Mouse (Mus musculus): Measurements from ENCODE around the gene Efcab14.

Gene Efcab14

DNA sequence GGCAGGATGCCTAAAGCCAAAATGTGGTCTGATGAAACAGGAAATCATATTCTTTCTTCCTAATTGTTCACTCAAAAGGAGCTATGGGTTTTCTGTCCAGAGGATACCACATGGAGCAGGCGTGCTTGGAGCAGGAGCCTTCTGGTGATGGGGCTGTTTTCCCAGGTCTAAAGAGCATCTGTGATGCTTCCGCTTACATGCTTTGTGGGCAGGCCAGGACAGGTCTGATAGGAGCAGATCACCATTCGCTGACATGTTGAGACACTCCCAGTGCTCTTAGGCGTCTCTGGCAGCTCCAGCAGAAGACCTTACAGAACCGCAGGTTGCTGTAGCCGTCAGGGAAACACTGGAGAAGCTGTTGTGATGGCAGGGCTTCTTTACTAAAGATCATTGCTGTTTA, 37.5 kb downstream of the Efcab14 start:
- in situ Hi-C loops (cut with MboI): no loop called here

GRCm38 (mm10) chr4:115777627-115778026, 40.1 kb downstream of the Efcab14 start:
- in situ Hi-C loops (cut with MboI): no loop called here

GRCm38 (mm10) chr4:115780269-115780668, 42.7 kb downstream of the Efcab14 start:
- in situ Hi-C loops (cut with MboI): no loop called here

- in situ Hi-C loops (cut with MboI): no loop called here
These were observed 43.4 kb downstream of the Efcab14 start, which contains the start of gene Tex38 for GRCm38 (mm10) chr4:115780918-115781317. Tex38 (minus strand) TSS chr4:115781018.

GRCm38 (mm10) chr4:115782026-115782805, 44.7 kb downstream of the Efcab14 start:
- in situ Hi-C loops (cut with MboI): no loop called here

DNA sequence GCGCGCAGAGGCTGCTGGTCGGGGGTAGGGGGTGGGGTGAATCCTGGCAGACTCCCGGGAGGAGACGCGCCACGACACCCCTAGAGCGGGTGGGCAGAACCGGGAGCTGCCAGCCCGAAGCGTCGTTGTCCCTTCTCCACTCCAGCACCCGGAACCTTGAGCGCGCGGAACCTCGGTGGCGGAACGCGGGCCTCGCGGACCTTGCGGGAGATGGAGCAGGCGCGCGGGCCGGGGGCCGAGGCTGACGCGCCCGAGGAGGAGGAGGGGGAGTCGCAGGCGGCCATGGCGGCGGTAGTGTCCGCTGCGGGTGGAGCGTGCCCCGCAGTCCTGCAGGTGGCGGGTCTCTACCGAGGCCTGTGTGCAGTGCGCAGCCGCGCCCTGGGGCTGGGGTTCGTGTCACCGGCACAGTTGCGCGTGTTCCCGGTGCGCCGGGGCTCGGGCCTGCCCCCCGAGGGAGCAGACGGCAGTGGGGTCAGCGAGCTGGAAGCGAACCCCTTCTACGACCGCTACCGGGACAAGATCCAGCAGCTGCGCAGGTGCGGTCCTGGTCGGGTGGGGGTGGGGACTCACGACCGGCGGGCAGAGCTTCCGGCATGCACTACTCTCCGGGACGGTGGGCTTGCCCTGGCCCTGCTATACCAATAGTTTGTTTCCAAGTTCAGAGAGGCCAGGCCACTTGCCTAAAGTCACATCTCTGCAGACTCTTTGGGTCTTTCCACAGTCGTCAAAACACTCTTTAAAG, 47.4 kb downstream of the Efcab14 start, which contains the start of gene Atpaf1:
Gene Atpaf1 (plus strand): TSS at position 44 of the 742 bp plus-strand sequence.
- in situ Hi-C loops (cut with MboI): no loop called here

GRCm38 (mm10) chr4:115785511-115786034, 48.0 kb downstream of the Efcab14 start:
- in situ Hi-C loops (cut with MboI): no loop called here

- in situ Hi-C loops (cut with MboI): no loop called here
These were observed 53.3 kb downstream of the Efcab14 start for GRCm38 (mm10) chr4:115790864-115791263.

DNA sequence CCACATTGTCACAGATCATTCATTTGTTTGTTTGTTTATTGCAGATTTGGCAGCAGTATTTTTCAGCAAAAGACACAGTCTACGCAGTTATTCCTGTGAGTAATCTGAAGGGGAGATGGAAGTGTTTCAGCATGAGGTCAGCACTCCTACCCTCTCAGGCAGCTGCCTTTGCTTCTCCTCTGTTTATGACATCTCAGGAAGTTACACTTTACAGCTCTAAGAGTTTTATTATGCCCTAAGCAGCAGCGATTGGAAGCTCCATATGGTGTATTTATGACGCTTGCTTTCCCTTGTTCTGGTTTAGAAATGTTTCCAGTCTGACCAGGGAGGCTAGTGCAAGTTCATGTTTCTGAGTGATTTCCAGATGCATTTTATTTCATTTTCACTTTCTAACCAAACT, 57.8 kb downstream of the Efcab14 start:
- in situ Hi-C loops (cut with MboI): no loop called here

- in situ Hi-C loops (cut with MboI): no loop called here
These were observed 62.4 kb downstream of the Efcab14 start for GRCm38 (mm10) chr4:115799981-115800380.

GRCm38 (mm10) chr4:115812326-115812725, 74.8 kb downstream of the Efcab14 start:
- in situ Hi-C loops (cut with MboI): no loop called here

GRCm38 (mm10) chr4:115815606-115816005, 78.1 kb downstream of the Efcab14 start:
- in situ Hi-C loops (cut with MboI): no loop called here

GRCm38 (mm10) chr4:115820199-115820598, 82.7 kb downstream of the Efcab14 start:
- in situ Hi-C loops (cut with MboI): loop anchor here (10.0 kb wide), 1 partner anchor 75 kb away; no protein-coding TSS in a partner anchor

GRCm38 (mm10) chr4:115820944-115821343, 83.4 kb downstream of the Efcab14 start:
- in situ Hi-C loops (cut with MboI): loop anchor here (10.0 kb wide), 1 partner anchor 76 kb away; no protein-coding TSS in a partner anchor

GRCm38 (mm10) chr4:115821431-115821830, 83.9 kb downstream of the Efcab14 start:
- in situ Hi-C loops (cut with MboI): loop anchor here (10.0 kb wide), 1 partner anchor 77 kb away; no protein-coding TSS in a partner anchor

GRCm38 (mm10) chr4:115821928-115822327, 84.4 kb downstream of the Efcab14 start:
- in situ Hi-C loops (cut with MboI): loop anchor here (10.0 kb wide), 1 partner anchor 77 kb away; no protein-coding TSS in a partner anchor

- in situ Hi-C loops (cut with MboI): loop anchor here (10.0 kb wide), 1 partner anchor 79 kb away; no protein-coding TSS in a partner anchor
These were observed 86.6 kb downstream of the Efcab14 start for GRCm38 (mm10) chr4:115824178-115824577.

- in situ Hi-C loops (cut with MboI): loop anchor here (10.0 kb wide), 1 partner anchor 80 kb away; no protein-coding TSS in a partner anchor
These were observed 87.7 kb downstream of the Efcab14 start for GRCm38 (mm10) chr4:115825271-115825670.

Measured in mature B cell (primary cell).